Mouse (Mus musculus) heart, adult 2 months (tissue): ENCODE results near the gene Slc25a30. TPM values are rescaled to one million over a fixed set of nuclear protein-coding genes. Genes with fewer than 3 reads are reported as not detected.
A peak's percentile ranks its signal among the peaks of the same experiment; 100 is the strongest.

ENCODE experiments used
- DNase-seq, 2 experiments: peaks; one replicate each; pipeline ENCODE4 v3.0.0; 2021
- H3K27ac ChIP-seq: fragments of 200-600 bp; 2 replicates; pipeline ENCODE4 v1.8.1; 2022
- H3K27me3 ChIP-seq: fragments of 200-500 bp; 2 replicates; pipeline ENCODE4 v1.6.1; 2012; ENCODE audit warnings: mild to moderate bottlenecking, low read length, inconsistent platforms, mixed read lengths; ENCODE audit not compliant: control insufficient read depth, insufficient read depth
- H3K36me3 ChIP-seq: fragments of 200-500 bp; 2 replicates; pipeline ENCODE4 v1.6.1; 2012; ENCODE audit warnings: low read length, inconsistent platforms; ENCODE audit not compliant: control insufficient read depth, insufficient read depth
- H3K4me1 ChIP-seq: fragments of 200-500 bp; 2 replicates; pipeline ENCODE4 v1.6.1; 2011; ENCODE audit warnings: low read length; ENCODE audit not compliant: control insufficient read depth, insufficient read depth
- H3K4me3 ChIP-seq: fragments of 200-600 bp; 2 replicates; pipeline ENCODE4 v1.8.1; 2022
- H3K79me2 ChIP-seq: fragments of 200-500 bp; replicated peaks from 2 replicates; pipeline ENCODE4 v1.6.1; 2012; ENCODE audit warnings: mild to moderate bottlenecking, inconsistent platforms, low read length, moderate library complexity, mixed read lengths; ENCODE audit not compliant: control insufficient read depth, insufficient read depth
- H3K9ac ChIP-seq: fragments of 200-500 bp; 2 replicates; pipeline ENCODE4 v1.6.1; 2012; ENCODE audit warnings: low read depth, mild to moderate bottlenecking, control low read depth, inconsistent platforms, low read length, mixed read lengths
- CTCF ChIP-seq: fragments of 200-600 bp; IDR thresholded peaks from 2 replicates; pipeline ENCODE4 v1.8.1; 2022; ENCODE audit warnings: antibody characterized with exemption, mild to moderate bottlenecking, moderate library complexity
- EP300 ChIP-seq: fragments of 200-500 bp; IDR thresholded peaks from 2 replicates; pipeline ENCODE4 v1.6.1; 2011; ENCODE audit warnings: low read depth, low read length, control low read depth; ENCODE audit not compliant: insufficient read depth
- POLR2A ChIP-seq: fragments of 200-500 bp; IDR thresholded peaks from 2 replicates; pipeline ENCODE4 v1.6.1; 2011; ENCODE audit warnings: mild to moderate bottlenecking, low read depth, low read length, control low read depth; ENCODE audit not compliant: insufficient read depth
- WGBS: fragments of 180-500 bp; shearing (Covaris S2); methylation state at CpG from one replicate; pipeline ENCODE4 v1.1.7; 2018; 5-methylcytosine and 5-hydroxymethylcytosine counted together
- intact Hi-C: fragments of 180-260 bp; cut with DNase I; formaldehyde crosslinking; loops from one replicate; pipeline ENCODE4 v1.15.1; 2025
- polyA plus RNA-seq: library from polyadenylated mRNA; depleted of rRNA; stranded (reverse); fragments of >200 nt; gene quantifications from 2 replicates; pipeline ENCODE4 v1.2.3, GENCODE M21; 2012
- total RNA-seq, 2 experiments: library from RNA; stranded (reverse); gene quantifications; 2 replicates each; pipeline ENCODE4 v1.2.3; 2021

The Slc25a30 gene
- total and polyA plus RNA-seq, 3 experiments, result 6.3 to 15.2 (median 13.9) TPM

- WGBS, result 85% methylated on average over 4 of the region's 4 CpGs
- no peaks in the 10 kb centered on the region for H3K27me3 ChIP-seq
- H3K9ac ChIP-seq, result no peak overlapping the region
- H3K4me1 ChIP-seq, result peaks cover 1% of the 10 kb centered on the region
- no peaks in the 10 kb centered on the region for H3K36me3 ChIP-seq
- no peak overlapping the region for H3K4me3 ChIP-seq
- H3K27ac ChIP-seq, result no peak overlapping the region
- DNase-seq, result no peak
- H3K79me2 ChIP-seq, result no peaks in the 10 kb centered on the region
- no peak for TF ChIP-seq CTCF
- TF ChIP-seq POLR2A, result no peak
- TF ChIP-seq EP300, result no peak
- intact Hi-C loops, result no loop called here
Measured at GRCm38 (mm10) chr14:75795918-75796317, 9.1 kb upstream of the Slc25a30 start.

- TF ChIP-seq CTCF (no peak), POLR2A (no peak), EP300 (no peak)
- WGBS, result 83% methylated on average over 5 of the region's 5 CpGs
- no peaks in the 10 kb centered on the region for H3K27me3 ChIP-seq
- H3K79me2 ChIP-seq, result no peaks in the 10 kb centered on the region
- intact Hi-C loops, result no loop called here
- H3K9ac ChIP-seq, result no peak overlapping the region
- no peaks in the 10 kb centered on the region for H3K36me3 ChIP-seq
- DNase-seq, result no peak
- no peak overlapping the region for H3K4me3 ChIP-seq
- H3K27ac ChIP-seq, result no peak overlapping the region
- peaks cover 1% of the 10 kb centered on the region for H3K4me1 ChIP-seq
Measured at GRCm38 (mm10) chr14:75794726-75795125, 7.9 kb upstream of the Slc25a30 start.

GRCm38 (mm10) chr14:75794324-75794723 lies 7.5 kb upstream of the Slc25a30 start:
- 91% methylated on average over 6 of the region's 6 CpGs for WGBS
- no peaks in the 10 kb centered on the region for H3K79me2 ChIP-seq
- H3K27ac ChIP-seq, result no peak overlapping the region
- TF ChIP-seq EP300 (no peak), CTCF (no peak)
- H3K36me3 ChIP-seq, result no peaks in the 10 kb centered on the region
- H3K9ac ChIP-seq, result no peak overlapping the region
- no peaks in the 10 kb centered on the region for H3K27me3 ChIP-seq
- peaks cover 1% of the 10 kb centered on the region for H3K4me1 ChIP-seq
- intact Hi-C loops, result no loop called here
- no peak overlapping the region for H3K4me3 ChIP-seq
- DNase-seq, result no peak

GRCm38 (mm10) chr14:75793110-75793509 lies 6.3 kb upstream of the Slc25a30 start:
- intact Hi-C loops, result no loop called here
- 89% methylated on average over 4 of the region's 4 CpGs for WGBS
- Histone ChIP-seq H3K27me3 (no peaks in the 10 kb centered on the region), H3K9ac (no peak overlapping the region), H3K36me3 (no peaks in the 10 kb centered on the region), H3K27ac (no peak overlapping the region), H3K4me3 (no peak overlapping the region), H3K4me1 (peaks cover 1% of the 10 kb centered on the region), H3K79me2 (no peaks in the 10 kb centered on the region)
- DNase-seq, result no peak
- TF ChIP-seq EP300 (no peak), CTCF (no peak), POLR2A (no peak)

- DNase-seq, result no peak
Measured at GRCm38 (mm10) chr14:75791372-75791771, 4.5 kb upstream of the Slc25a30 start.

GRCm38 (mm10) chr14:75790411-75790996 lies 3.7 kb upstream of the Slc25a30 start:
- peaks cover 4% of the 10 kb centered on the region for H3K4me1 ChIP-seq
- TF ChIP-seq CTCF, result no peak
- no peak for TF ChIP-seq EP300
- TF ChIP-seq POLR2A, result no peak
- WGBS, result 48% methylated on average over 3 of the region's 3 CpGs
- no peak overlapping the region for H3K4me3 ChIP-seq
- H3K36me3 ChIP-seq, result no peaks in the 10 kb centered on the region
- peak overlapping the region; percentile 18; the same call in 1 of the 2 replicates for H3K27ac ChIP-seq
- no peaks in the 10 kb centered on the region for H3K79me2 ChIP-seq
- peak in 1 of 2 experiments; percentile 33 for DNase-seq
- no peaks in the 10 kb centered on the region for H3K27me3 ChIP-seq
- H3K9ac ChIP-seq, result no peak overlapping the region
- intact Hi-C loops, result no loop called here

More at GRCm38 (mm10) chr14:75791372-75791771, 4.5 kb upstream of the Slc25a30 start:
- 66% methylated on average over 3 of the region's 3 CpGs for WGBS
- H3K36me3 ChIP-seq, result no peaks in the 10 kb centered on the region
- H3K4me3 ChIP-seq, result no peak overlapping the region
- H3K27ac ChIP-seq, result no peak overlapping the region
- intact Hi-C loops, result no loop called here
- no peak overlapping the region for H3K9ac ChIP-seq
- H3K79me2 ChIP-seq, result no peaks in the 10 kb centered on the region
- no peak for TF ChIP-seq CTCF
- TF ChIP-seq EP300, result no peak
- no peak for TF ChIP-seq POLR2A
- no peaks in the 10 kb centered on the region for H3K27me3 ChIP-seq
- H3K4me1 ChIP-seq, result peaks cover 4% of the 10 kb centered on the region
